Mouse (Mus musculus) liver, adult 2 months (tissue): ENCODE data around the gene Ankrd52. TPM values are rescaled to one million over a fixed set of nuclear protein-coding genes. Genes with fewer than 3 reads are reported as not detected.
A peak's percentile ranks its signal among the peaks of the same experiment; 100 is the strongest.

Experiments used
- DNase-seq: peaks from one replicate; pipeline ENCODE4 v3.0.0-alpha.2; 2011; ENCODE audit warnings: low read depth, low spot score; ENCODE audit errors: extremely low read depth
- H3K27ac ChIP-seq: fragments of 200-500 bp; replicated peaks from 2 replicates; pipeline ENCODE4 v1.5.1; 2012; ENCODE audit warnings: low read depth, mild to moderate bottlenecking, control low read depth, inconsistent platforms, low read length; ENCODE audit not compliant: insufficient read depth
- H3K27me3 ChIP-seq: fragments of 200-500 bp; 2 replicates; pipeline ENCODE4 v1.6.1; 2012; ENCODE audit warnings: mild to moderate bottlenecking, moderate library complexity, low read length, inconsistent platforms; ENCODE audit not compliant: control insufficient read depth, insufficient read depth
- H3K36me3 ChIP-seq: fragments of 200-500 bp; 2 replicates; pipeline ENCODE4 v1.6.1; 2012; ENCODE audit warnings: low read length, inconsistent platforms; ENCODE audit not compliant: control insufficient read depth, insufficient read depth
- H3K4me1 ChIP-seq: fragments of 200-500 bp; 2 replicates; pipeline ENCODE4 v1.6.1; 2011; ENCODE audit warnings: low read length; ENCODE audit not compliant: control insufficient read depth, insufficient read depth
- H3K4me3 ChIP-seq: fragments of 200-500 bp; 2 replicates; pipeline ENCODE4 v1.5.1; 2011; ENCODE audit warnings: low read depth, mild to moderate bottlenecking, control low read depth, low read length, moderate library complexity; ENCODE audit not compliant: insufficient read depth
- H3K79me2 ChIP-seq: fragments of 200-500 bp; 2 replicates; pipeline ENCODE4 v1.6.1; 2012; ENCODE audit warnings: inconsistent platforms, mild to moderate bottlenecking, low read length, moderate library complexity; ENCODE audit not compliant: control insufficient read depth, insufficient read depth
- H3K9ac ChIP-seq: fragments of 200-500 bp; 2 replicates; pipeline ENCODE4 v1.6.1; 2012; ENCODE audit warnings: low read depth, mild to moderate bottlenecking, control low read depth, inconsistent platforms, low read length
- CTCF ChIP-seq: fragments of 200-500 bp; IDR thresholded peaks from 2 replicates; pipeline ENCODE4 v1.5.1; 2011; ENCODE audit warnings: low read depth, low read length, control low read depth
- POLR2A ChIP-seq: fragments of 200-500 bp; IDR thresholded peaks from 2 replicates; pipeline ENCODE4 v1.6.1; 2011; ENCODE audit warnings: low read length, control low read depth; ENCODE audit not compliant: insufficient read depth; ENCODE audit errors: extremely low read depth
- WGBS: fragments of 180-500 bp; shearing (Covaris S2); methylation state at CpG from one replicate; pipeline ENCODE4 v1.1.7; 2018; 5-methylcytosine and 5-hydroxymethylcytosine counted together
- polyA plus RNA-seq: library from polyadenylated mRNA; depleted of rRNA; stranded (reverse); fragments of >200 nt; gene quantifications from 2 replicates; pipeline ENCODE4 v1.2.3, GENCODE M21; 2012
- total RNA-seq: library from RNA; depleted of rRNA; stranded (reverse); fragments of >200 nt; gene quantifications from 2 replicates; pipeline ENCODE4 v1.2.3, GENCODE M21; 2014

The Ankrd52 gene
- total and polyA plus RNA-seq, 2 experiments: 5.6 to 14.8 TPM

DNA sequence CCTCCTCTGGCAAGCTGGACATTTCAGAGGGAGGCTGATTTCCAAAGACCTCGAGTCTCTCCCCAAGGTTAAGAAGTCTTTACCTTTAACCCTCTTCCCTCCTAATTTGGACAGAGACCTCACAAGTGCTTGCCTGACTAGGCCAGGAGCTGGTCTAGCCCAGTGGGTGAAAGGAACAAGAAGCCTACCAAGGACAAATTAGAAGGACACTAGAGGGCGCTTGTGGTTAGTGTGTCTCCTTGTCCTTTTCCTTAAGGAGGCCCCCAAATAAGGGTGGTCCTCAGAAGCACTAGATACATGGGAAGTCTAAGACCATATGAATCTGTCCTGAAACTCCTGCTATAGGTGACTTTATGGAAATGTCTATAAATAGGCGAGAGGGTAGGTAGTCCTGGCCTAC is 14.3 kb upstream of the Ankrd52 start:
- H3K4me3 ChIP-seq: no peak overlapping the region
- H3K27ac ChIP-seq: peak overlapping the region; percentile 54; the same call in 1 of the 2 replicates
- H3K4me1 ChIP-seq: peaks cover 3% of the 10 kb centered on the region; the same call in 1 of the 2 replicates
- peaks cover 48% of the 10 kb centered on the region for H3K36me3 ChIP-seq
- TF ChIP-seq CTCF (peak; percentile 17; the same call in 1 of the 2 replicates), POLR2A (no peak)
- H3K27me3 ChIP-seq: no peaks in the 10 kb centered on the region
- 64% methylated on average over 3 of the region's 3 CpGs for WGBS
- H3K79me2 ChIP-seq: peaks cover 5% of the 10 kb centered on the region; the same call in 1 of the 2 replicates
- H3K9ac ChIP-seq: no peak overlapping the region
- no peak for DNase-seq

DNA sequence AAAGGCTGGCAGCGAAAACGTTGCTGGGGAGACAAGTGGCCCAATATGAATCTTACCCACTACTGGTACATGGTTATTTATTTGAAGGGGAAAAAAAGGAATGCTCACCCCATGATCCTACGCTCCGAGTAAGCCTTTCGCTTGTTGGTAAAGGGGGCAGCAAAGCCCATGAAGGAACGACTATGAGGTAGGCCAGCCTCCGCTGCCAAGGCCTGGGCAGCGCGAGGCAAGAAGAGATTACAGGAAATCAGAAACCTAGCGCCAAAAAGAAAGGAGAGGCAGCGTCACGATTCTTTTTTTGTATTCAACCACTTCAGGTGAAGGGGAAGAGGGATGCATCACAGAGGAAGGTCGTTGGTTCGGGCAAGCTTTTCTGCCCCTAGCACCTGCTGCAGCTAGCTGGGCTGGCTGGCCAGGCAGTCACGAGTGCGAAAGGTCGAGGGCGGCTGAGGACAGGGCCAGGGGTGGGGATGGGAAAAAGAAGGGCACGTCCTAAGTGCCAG is 9.0 kb upstream of the Ankrd52 start:
- no peaks in the 10 kb centered on the region for H3K27me3 ChIP-seq
- H3K36me3 ChIP-seq: peaks cover 10% of the 10 kb centered on the region
- H3K4me3 ChIP-seq: peak overlapping the region; percentile 86
- peaks cover 13% of the 10 kb centered on the region for H3K4me1 ChIP-seq
- H3K9ac ChIP-seq: peak overlapping the region; percentile 89
- TF ChIP-seq CTCF (no peak), POLR2A (no peak)
- WGBS: 14% methylated on average over 19 of the region's 19 CpGs
- H3K27ac ChIP-seq: peak overlapping the region; percentile 84
- peaks cover 5% of the 10 kb centered on the region; the same call in 1 of the 2 replicates for H3K79me2 ChIP-seq
- peak; percentile 93 for DNase-seq

DNA sequence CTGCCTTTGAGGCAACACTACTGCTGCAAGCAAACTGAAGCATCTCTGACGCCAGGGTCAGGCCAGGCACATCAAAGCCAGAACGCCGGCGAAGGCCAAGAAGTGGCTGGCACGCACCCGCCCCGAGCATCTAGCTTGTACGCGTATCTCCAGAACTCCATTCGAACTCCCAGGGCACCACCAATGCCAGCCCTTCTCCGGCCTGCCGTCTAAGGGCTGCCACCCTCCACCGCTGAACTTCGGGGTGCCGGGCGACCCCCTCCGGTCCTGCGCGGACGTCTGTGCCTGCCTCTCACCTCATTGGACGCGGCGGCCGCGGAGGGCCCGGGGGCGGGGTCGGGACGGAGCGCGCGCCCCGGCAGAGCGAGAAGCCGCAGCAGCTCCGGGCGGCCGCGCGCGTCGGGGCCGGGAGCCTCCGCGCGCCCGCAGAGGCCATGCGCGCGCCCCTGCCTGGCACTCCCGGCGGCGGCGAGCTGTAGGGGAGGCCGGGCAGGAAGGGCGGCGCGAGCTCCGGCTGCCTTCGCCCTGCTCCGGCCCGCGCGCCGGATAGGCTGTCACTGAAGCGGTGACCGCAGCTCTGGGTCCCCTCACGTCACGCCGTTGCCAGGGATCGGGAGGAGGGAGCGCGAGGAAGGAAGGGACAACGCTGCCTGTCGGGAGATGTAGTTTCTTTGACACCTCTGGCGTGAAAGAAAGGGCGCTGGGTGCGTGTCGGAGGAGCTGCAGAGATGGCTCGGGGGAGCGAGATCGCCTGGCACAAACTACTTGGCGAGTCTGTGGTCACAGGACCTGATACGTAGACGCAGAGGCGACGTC is 8.3 kb upstream of the Ankrd52 start, which contains the start of gene Coq10a:
Coq10a (minus strand) TSS at position 596 of the 816 bp plus-strand sequence.
- Histone ChIP-seq H3K27me3 (no peaks in the 10 kb centered on the region), H3K79me2 (peaks cover 5% of the 10 kb centered on the region; the same call in 1 of the 2 replicates), H3K27ac (peak within 1 kb of the TSS; percentile 84), H3K4me3 (peak within 1 kb of the TSS; percentile 86), H3K4me1 (peaks cover 13% of the 10 kb centered on the region), H3K9ac (peak within 1 kb of the TSS; percentile 89), H3K36me3 (peaks cover 3% of the 10 kb centered on the region; the same call in 1 of the 2 replicates)
- TF ChIP-seq CTCF (no peak), POLR2A (peak; percentile 54; the same call in 1 of the 2 replicates)
- under 1% methylated on average over 86 of the region's 87 CpGs for WGBS
- peak; percentile 88 for DNase-seq

DNA sequence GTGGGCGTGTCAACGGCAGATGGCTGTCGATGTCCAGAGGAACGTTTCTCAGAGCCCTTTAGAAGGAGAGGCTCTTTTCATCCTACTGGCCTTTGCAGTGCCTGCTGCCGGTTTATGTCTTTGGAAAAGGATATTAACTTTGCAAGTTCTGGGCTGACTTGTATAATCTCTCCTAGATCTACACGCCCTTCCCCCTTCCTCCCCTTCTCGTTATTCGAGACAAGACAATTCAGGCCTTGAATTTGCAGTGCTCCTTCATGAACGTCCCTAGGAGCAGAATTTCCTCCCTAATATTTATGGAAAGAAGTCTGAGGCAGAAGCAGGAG is 7.7 kb upstream of the Ankrd52 start:
- TF ChIP-seq CTCF (no peak), POLR2A (no peak)
- Histone ChIP-seq H3K9ac (peak overlapping the region; percentile 89), H3K4me1 (peaks cover 13% of the 10 kb centered on the region), H3K36me3 (peaks cover 2% of the 10 kb centered on the region; the same call in 1 of the 2 replicates), H3K4me3 (peak overlapping the region; percentile 86), H3K27me3 (no peaks in the 10 kb centered on the region), H3K79me2 (peaks cover 5% of the 10 kb centered on the region; the same call in 1 of the 2 replicates), H3K27ac (peak overlapping the region; percentile 84)
- DNase-seq: no peak
- 4% methylated on average over 9 of the region's 9 CpGs for WGBS

DNA sequence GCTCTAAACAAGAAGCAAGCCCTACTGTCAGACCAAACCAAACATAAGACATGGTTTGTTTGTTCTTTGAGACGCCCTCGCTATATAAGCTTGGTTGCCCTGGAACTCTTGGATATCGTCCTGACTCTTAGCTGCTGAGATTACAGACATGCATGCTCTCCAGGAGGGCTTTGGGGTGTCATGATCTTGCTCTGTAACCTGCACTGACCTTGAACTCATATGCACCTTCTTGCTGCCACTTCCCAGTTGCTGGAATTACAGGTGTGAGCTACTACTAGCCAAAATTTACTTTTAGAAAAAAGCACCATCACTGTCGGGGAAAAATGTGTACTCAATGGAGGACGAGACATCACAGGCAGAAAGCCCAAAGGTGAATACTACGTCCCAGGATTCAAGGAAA is 7.3 kb upstream of the Ankrd52 start:
- Histone ChIP-seq H3K4me1 (peaks cover 13% of the 10 kb centered on the region), H3K9ac (peak overlapping the region; percentile 89), H3K27ac (peak overlapping the region; percentile 84), H3K27me3 (no peaks in the 10 kb centered on the region), H3K4me3 (no peak overlapping the region), H3K79me2 (peaks cover 5% of the 10 kb centered on the region; the same call in 1 of the 2 replicates), H3K36me3 (no peaks in the 10 kb centered on the region)
- 45% methylated on average over 6 of the region's 6 CpGs for WGBS
- TF ChIP-seq CTCF (no peak), POLR2A (no peak)
- DNase-seq: no peak
